Mouse (Mus musculus) stomach, embryonic 15.5 days (tissue): ENCODE measurements around the gene Serpinh1. TPM values are rescaled to one million over a fixed set of nuclear protein-coding genes. Genes with fewer than 3 reads are reported as not detected.
A peak's percentile ranks its signal among the peaks of the same experiment; 100 is the strongest.

Experiments
- ATAC-seq: fragments of 200-750 bp; cut with Nextera tagmentation; 2 replicates; pipeline ENCODE4 v1.8.0; 2017; ENCODE audit warnings: low read depth, moderate number of reproducible peaks, moderate TSS enrichment; ENCODE audit not compliant: insufficient read depth, low FRiP score
- H3K27ac ChIP-seq: fragments of 300-500 bp; sonication (generic); 2 replicates; pipeline ENCODE4 v1.5.1; 2015; ENCODE audit warnings: mild to moderate bottlenecking, inconsistent platforms
- H3K27me3 ChIP-seq: fragments of 300-500 bp; sonication (generic); replicated peaks from 2 replicates; pipeline ENCODE4 v1.6.1; 2015; ENCODE audit warnings: inconsistent platforms
- H3K36me3 ChIP-seq: fragments of 300-500 bp; sonication (generic); 2 replicates; pipeline ENCODE4 v1.6.1; 2015; ENCODE audit warnings: inconsistent platforms
- H3K4me1 ChIP-seq: fragments of 300-500 bp; sonication (generic); 2 replicates; pipeline ENCODE4 v1.6.1; 2015; ENCODE audit warnings: inconsistent platforms
- H3K4me2 ChIP-seq: fragments of 300-500 bp; sonication (generic); 2 replicates; pipeline ENCODE4 v1.6.1; 2015; ENCODE audit warnings: mild to moderate bottlenecking, inconsistent platforms
- H3K4me3 ChIP-seq: fragments of 300-500 bp; sonication (generic); replicated peaks from 2 replicates; pipeline ENCODE4 v1.5.1; 2015; ENCODE audit warnings: inconsistent platforms
- H3K9ac ChIP-seq: fragments of 300-500 bp; sonication (generic); 2 replicates; pipeline ENCODE4 v1.6.1; 2015; ENCODE audit warnings: inconsistent platforms
- H3K9me3 ChIP-seq: fragments of 300-500 bp; sonication (generic); 2 replicates; pipeline ENCODE4 v1.6.1; 2016; ENCODE audit warnings: inconsistent platforms
- WGBS: fragments of 180-500 bp; shearing (Covaris S2); methylation state at CpG from one replicate; pipeline ENCODE4 v1.1.7; 2015; 5-methylcytosine and 5-hydroxymethylcytosine counted together
- polyA plus RNA-seq: library from polyadenylated mRNA; unstranded; fragments of >200 nt; fragmentation: Nextera tagmentation; extraction: Ambion mirVana; gene quantifications from 2 replicates; pipeline ENCODE4 v1.2.1, GENCODE M21; 2015

Gene Serpinh1
- polyA plus RNA-seq, 1 experiment from 2014 or later = 1,300 TPM

GRCm38 (mm10) chr7:99317475-99317874 is 35.6 kb downstream of the Serpinh1 start:
- 72% methylated on average over 7 of the region's 7 CpGs for WGBS
- Histone ChIP-seq H3K9me3 (no peaks in the 10 kb centered on the region), H3K9ac (no peak overlapping the region), H3K4me3 (no peak overlapping the region), H3K4me2 (no peak overlapping the region), H3K27ac (no peak overlapping the region), H3K27me3 (no peaks in the 10 kb centered on the region), H3K36me3 (no peaks in the 10 kb centered on the region), H3K4me1 (0 out of 2 replicates have a peak, but pooled peaks cover 4% of the 10 kb centered on the region)
- ATAC-seq = no peak

DNA sequence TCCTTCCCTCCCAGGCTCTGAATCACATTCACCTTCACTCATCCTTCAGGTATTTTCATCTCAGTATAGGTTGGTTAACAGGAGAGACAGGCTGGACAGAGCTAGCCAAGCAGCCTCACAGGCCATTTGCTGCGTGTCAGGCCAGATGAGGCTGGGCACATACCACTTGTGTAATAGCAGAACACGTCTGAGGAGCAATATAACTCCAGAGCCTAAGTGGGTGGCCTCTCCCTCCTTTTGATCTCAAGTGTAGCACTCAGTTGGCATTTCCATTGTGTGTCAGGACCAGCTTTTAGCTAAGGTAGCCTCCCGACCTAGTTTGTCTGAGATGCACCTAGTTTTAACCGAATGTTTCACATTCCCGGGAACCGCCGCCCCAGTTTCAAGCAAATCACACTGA is 36.8 kb downstream of the Serpinh1 start:
- Histone ChIP-seq H3K4me1 (0 out of 2 replicates have a peak, but pooled peaks cover 6% of the 10 kb centered on the region), H3K4me3 (no peak overlapping the region), H3K36me3 (no peaks in the 10 kb centered on the region), H3K9ac (no peak overlapping the region), H3K9me3 (no peaks in the 10 kb centered on the region), H3K4me2 (no peak overlapping the region), H3K27me3 (no peaks in the 10 kb centered on the region), H3K27ac (no peak overlapping the region)
- ATAC-seq = no peak
- WGBS = 66% methylated on average over 7 of the region's 7 CpGs

DNA sequence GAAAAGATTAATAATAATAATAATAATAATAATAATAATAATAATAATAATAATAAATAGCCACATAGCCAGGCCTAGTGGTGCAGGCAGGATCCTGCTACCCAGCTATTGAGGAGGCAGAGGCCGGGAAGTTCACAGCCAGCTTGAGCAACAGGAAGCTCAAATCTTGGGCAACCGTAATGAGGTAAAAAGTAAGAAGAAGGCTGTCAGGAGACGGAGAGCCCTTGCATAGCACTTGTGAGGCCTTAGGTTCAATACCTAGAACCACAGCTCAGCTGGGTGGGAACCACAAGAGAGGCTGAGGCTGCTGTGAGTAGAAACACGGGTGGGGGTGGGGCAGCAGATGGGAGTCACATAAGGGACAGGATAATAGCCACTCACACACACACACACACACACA is 38.5 kb downstream of the Serpinh1 start:
- no peak overlapping the region for H3K4me2 ChIP-seq
- no peak overlapping the region for H3K4me3 ChIP-seq
- 75% methylated on average over 4 of the region's 4 CpGs for WGBS
- no peaks in the 10 kb centered on the region for H3K9me3 ChIP-seq
- 0 out of 2 replicates have a peak, but pooled peaks cover 6% of the 10 kb centered on the region for H3K4me1 ChIP-seq
- no peaks in the 10 kb centered on the region for H3K27me3 ChIP-seq
- no peak overlapping the region for H3K27ac ChIP-seq
- no peak for ATAC-seq
- no peak overlapping the region for H3K9ac ChIP-seq
- no peaks in the 10 kb centered on the region for H3K36me3 ChIP-seq

DNA sequence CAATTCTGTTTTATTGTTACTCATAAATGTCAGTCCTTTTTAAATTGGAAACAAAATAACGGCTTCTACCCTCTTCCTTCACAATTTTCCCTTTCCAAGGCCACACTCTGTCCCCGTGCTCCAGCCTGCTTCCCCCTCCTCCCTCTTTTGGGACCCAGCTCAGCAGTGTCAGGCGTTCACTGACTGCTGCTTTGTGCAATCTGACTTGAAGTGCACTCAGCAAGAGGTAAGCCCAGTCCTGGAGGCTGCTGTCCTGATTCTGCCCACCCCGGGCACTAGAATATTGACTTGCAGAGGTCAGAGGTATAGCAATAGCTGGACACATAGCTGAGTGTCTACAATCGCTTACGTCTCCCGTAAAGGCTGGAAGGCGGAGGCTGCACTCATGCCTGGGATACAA is 39.8 kb downstream of the Serpinh1 start:
- H3K9me3 ChIP-seq = no peaks in the 10 kb centered on the region
- H3K27ac ChIP-seq = no peak overlapping the region
- no peak overlapping the region for H3K4me2 ChIP-seq
- 65% methylated on average over 8 of the region's 8 CpGs for WGBS
- no peak overlapping the region for H3K9ac ChIP-seq
- H3K36me3 ChIP-seq = no peaks in the 10 kb centered on the region
- H3K27me3 ChIP-seq = no peaks in the 10 kb centered on the region
- no peak overlapping the region for H3K4me3 ChIP-seq
- 0 out of 2 replicates have a peak, but pooled peaks cover 6% of the 10 kb centered on the region for H3K4me1 ChIP-seq
- ATAC-seq = no peak

DNA sequence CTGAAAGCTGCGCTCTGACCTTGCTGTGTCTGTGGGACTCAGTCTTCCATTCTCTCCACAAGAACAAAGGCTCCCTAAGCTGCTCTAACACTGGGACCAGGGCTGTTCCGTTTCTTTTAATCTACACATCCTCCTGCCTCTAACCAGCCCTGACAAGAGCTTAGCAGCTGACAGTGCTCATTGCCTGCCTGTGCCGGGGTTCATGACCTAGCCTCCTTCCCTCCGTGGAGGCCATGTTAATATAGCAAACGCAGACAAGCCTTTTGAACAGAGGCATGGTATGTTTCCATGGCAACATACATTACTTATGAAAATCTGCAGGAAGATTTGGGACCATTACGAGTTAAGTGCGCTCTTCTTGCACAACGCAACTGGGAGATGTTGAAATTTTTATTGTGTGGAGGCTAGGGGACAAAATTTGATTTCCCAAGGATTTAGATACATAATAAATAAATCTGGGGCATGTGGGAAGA is 40.3 kb downstream of the Serpinh1 start:
- Histone ChIP-seq H3K9me3 (no peaks in the 10 kb centered on the region), H3K4me1 (0 out of 2 replicates have a peak, but pooled peaks cover 6% of the 10 kb centered on the region), H3K27ac (no peak overlapping the region), H3K9ac (no peak overlapping the region), H3K4me2 (no peak overlapping the region), H3K4me3 (no peak overlapping the region), H3K36me3 (no peaks in the 10 kb centered on the region), H3K27me3 (no peaks in the 10 kb centered on the region)
- ATAC-seq = 0 out of 2 replicates have a peak, but pooled peaks have one; percentile 29
- WGBS = 33% methylated on average over 8 of the region's 8 CpGs

- WGBS = 58% methylated on average over 4 of the region's 4 CpGs
- Histone ChIP-seq H3K4me3 (no peak overlapping the region), H3K9me3 (no peaks in the 10 kb centered on the region), H3K4me2 (no peak overlapping the region), H3K36me3 (no peaks in the 10 kb centered on the region), H3K27me3 (no peaks in the 10 kb centered on the region), H3K27ac (no peak overlapping the region), H3K9ac (no peak overlapping the region), H3K4me1 (0 out of 2 replicates have a peak, but pooled peaks cover 6% of the 10 kb centered on the region)
- no peak for ATAC-seq
Observed at GRCm38 (mm10) chr7:99312058-99312457, 41.0 kb downstream of the Serpinh1 start.

- H3K4me2 ChIP-seq = no peak overlapping the region
- H3K9me3 ChIP-seq = no peaks in the 10 kb centered on the region
- no peak overlapping the region for H3K27ac ChIP-seq
- 49% methylated on average over 7 of the region's 7 CpGs for WGBS
- H3K9ac ChIP-seq = no peak overlapping the region
- ATAC-seq = no peak
- H3K4me3 ChIP-seq = no peak overlapping the region
- H3K27me3 ChIP-seq = no peaks in the 10 kb centered on the region
- no peaks in the 10 kb centered on the region for H3K36me3 ChIP-seq
- H3K4me1 ChIP-seq = 0 out of 2 replicates have a peak, but pooled peaks cover 6% of the 10 kb centered on the region
Observed at GRCm38 (mm10) chr7:99311433-99311832, 41.6 kb downstream of the Serpinh1 start.

DNA sequence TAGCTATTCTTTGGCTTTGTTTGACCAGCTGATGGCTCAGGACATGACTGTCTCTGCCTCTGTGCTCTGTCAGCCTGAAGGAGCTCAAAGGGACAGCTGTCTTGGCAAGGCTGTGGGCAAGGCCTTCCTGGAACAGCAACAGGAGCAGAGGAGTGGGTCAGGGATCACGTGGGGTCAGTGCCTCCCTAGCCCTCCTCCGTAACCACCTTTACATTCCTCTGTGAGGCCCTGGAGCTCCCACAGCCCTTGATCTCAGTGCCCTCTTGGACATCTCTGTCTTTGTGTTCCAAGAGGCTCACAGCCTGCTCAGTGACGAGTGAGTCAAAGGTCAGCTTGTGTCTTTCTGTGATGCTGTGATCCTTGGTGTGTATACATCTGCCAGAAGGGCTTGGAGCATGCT is 46.4 kb downstream of the Serpinh1 start:
- Histone ChIP-seq H3K27me3 (no peaks in the 10 kb centered on the region), H3K9ac (no peak overlapping the region), H3K4me2 (no peak overlapping the region), H3K36me3 (no peaks in the 10 kb centered on the region), H3K4me3 (no peak overlapping the region), H3K27ac (no peak overlapping the region), H3K4me1 (peaks cover 11% of the 10 kb centered on the region), H3K9me3 (no peaks in the 10 kb centered on the region)
- WGBS = 53% methylated on average over 3 of the region's 3 CpGs
- ATAC-seq = no peak

DNA sequence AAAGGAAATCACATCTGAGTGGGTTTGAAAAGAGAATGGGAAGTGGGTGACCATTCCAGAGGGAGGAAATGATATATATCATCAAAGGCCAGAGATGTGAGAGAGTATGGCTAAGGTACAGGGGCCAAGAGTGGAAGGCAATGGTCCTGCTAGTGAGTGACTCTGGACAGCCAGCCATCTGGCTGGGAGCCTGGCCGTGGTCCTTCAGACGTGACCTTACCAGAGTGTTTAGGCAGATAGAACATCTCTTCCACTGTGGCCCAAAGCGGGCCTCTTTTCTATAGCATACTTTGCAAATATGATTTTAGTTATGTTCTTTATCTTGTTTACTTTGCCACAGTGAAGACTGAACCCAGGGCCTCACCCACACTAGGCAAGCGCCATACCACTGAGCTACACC is 47.4 kb downstream of the Serpinh1 start:
- Histone ChIP-seq H3K4me3 (no peak overlapping the region), H3K9me3 (no peaks in the 10 kb centered on the region), H3K27ac (no peak overlapping the region), H3K4me2 (no peak overlapping the region), H3K36me3 (no peaks in the 10 kb centered on the region), H3K9ac (no peak overlapping the region), H3K27me3 (no peaks in the 10 kb centered on the region), H3K4me1 (peaks cover 11% of the 10 kb centered on the region)
- 72% methylated on average over 4 of the region's 4 CpGs for WGBS
- ATAC-seq = no peak

DNA sequence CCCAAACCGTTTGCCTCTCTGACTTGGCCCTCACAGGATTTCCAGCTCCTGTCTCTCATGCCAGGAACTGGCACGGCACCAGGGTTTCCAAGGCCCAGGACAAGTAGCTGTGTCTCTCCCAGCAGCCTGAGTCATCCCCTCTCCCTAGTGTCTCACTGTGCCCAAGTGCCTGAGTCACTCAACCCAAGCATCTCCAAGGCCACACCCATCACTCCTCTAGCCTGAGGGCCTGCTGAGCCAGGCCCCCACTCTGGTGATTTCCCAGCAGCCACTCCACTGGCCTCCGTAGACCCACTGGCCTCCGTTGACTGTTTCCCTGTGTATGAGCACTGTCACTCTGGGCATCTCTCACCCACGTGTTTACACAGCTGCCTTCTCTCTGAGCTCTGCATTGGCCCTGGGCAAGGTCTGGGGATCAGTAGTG is 48.1 kb downstream of the Serpinh1 start:
- no peak overlapping the region for H3K27ac ChIP-seq
- no peak overlapping the region for H3K9ac ChIP-seq
- peak; percentile 59; the same call in 1 of the 2 replicates for ATAC-seq
- H3K36me3 ChIP-seq = no peaks in the 10 kb centered on the region
- no peaks in the 10 kb centered on the region for H3K9me3 ChIP-seq
- no peaks in the 10 kb centered on the region for H3K27me3 ChIP-seq
- H3K4me2 ChIP-seq = no peak overlapping the region
- H3K4me1 ChIP-seq = peaks cover 11% of the 10 kb centered on the region
- no peak overlapping the region for H3K4me3 ChIP-seq
- WGBS = 54% methylated on average over 5 of the region's 5 CpGs

GRCm38 (mm10) chr7:99304029-99304428 is 49.0 kb downstream of the Serpinh1 start:
- Histone ChIP-seq H3K4me1 (peaks cover 11% of the 10 kb centered on the region), H3K4me3 (no peak overlapping the region), H3K4me2 (no peak overlapping the region), H3K27ac (no peak overlapping the region), H3K9me3 (no peaks in the 10 kb centered on the region), H3K9ac (no peak overlapping the region), H3K27me3 (no peaks in the 10 kb centered on the region), H3K36me3 (no peaks in the 10 kb centered on the region)
- no peak for ATAC-seq
- 61% methylated on average over 6 of the region's 6 CpGs for WGBS

DNA sequence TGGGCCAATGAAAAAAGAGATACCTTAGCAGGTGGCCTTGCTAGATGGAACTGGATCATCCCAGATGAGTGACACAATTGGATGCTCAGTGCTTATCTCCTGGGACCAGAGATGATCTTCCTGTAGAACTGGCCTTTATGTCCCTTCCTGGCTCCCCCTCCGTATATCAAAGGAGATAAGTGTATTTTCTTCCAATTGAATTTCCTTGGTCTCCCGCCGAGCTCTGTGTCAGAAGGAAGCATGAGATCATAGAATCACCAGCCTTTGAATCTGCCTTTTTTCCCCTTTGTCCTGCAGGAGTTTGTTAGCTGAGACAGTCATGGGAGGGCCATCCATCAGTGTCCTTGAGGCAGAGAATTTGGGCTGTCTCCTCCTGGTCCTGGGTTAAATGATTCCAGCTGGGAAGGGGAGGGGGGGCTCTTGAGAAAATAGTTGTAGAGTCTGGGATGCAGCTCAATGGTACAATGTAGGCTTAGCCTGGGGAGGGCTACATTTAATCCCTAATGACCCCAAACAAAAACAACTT is 52.3 kb downstream of the Serpinh1 start:
- H3K9me3 ChIP-seq = no peaks in the 10 kb centered on the region
- 33% methylated on average over 3 of the region's 3 CpGs for WGBS
- no peak for ATAC-seq

More for the DNA sequence above, 52.3 kb downstream of the Serpinh1 start:
- no peaks in the 10 kb centered on the region for H3K36me3 ChIP-seq
- no peak overlapping the region for H3K9ac ChIP-seq
- H3K4me3 ChIP-seq = no peak overlapping the region
- H3K27me3 ChIP-seq = no peaks in the 10 kb centered on the region
- no peak overlapping the region for H3K27ac ChIP-seq
- peaks cover 7% of the 10 kb centered on the region for H3K4me1 ChIP-seq
- no peak overlapping the region for H3K4me2 ChIP-seq
